Mouse (Mus musculus) ES-Bruce4 (cell line): ENCODE results near the gene Trim71.
A peak's percentile ranks its signal among the peaks of the same experiment; 100 is the strongest.

ENCODE experiments used
- CTCF ChIP-seq: IDR thresholded peaks from one replicate; pipeline ENCODE4 v1.8.1; 2011; ENCODE audit warnings: low read depth, low read length
- EP300 ChIP-seq: IDR thresholded peaks from 2 replicates; pipeline ENCODE4 v1.6.1; 2011; ENCODE audit warnings: low read depth, low read length; ENCODE audit not compliant: insufficient read depth
- POLR2A ChIP-seq: IDR thresholded peaks from one replicate; pipeline ENCODE4 v1.8.1; 2011; ENCODE audit warnings: low read length; ENCODE audit not compliant: insufficient read depth

DNA sequence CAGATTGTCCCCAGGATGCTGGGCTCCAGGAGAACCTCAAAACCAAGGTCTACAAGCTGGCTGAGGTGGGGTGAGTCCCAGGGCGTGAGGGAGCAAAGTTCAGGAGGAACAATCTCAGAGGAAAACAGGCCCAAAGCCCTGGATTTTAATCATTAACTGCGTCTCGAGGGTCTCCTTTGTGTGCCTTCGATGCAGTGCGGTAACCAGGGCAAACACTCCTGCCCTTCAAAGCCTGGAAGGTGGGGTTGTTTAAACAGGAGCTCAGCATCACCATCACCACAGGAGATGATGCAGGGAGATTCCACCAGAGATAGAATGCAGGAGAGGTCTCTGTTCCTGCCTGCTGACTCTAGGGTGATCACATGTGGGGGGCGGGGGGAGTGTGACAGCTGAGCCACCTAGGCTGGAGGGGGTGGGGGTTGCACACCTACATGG is 16.5 kb downstream of the Trim71 start:
- TF ChIP-seq CTCF (no peak), POLR2A (no peak), EP300 (peak; percentile 66; the same call in 1 of the 2 replicates)
